Mouse (Mus musculus) lung, postnatal 25 days (tissue): ENCODE measurements around the gene Cpz.

Source experiments
- DNase-seq: peaks from one replicate; pipeline ENCODE4 v3.0.0; 2022; ENCODE audit warnings: low spot score

Gene Cpz

GRCm38 (mm10) chr5:35530442-35530841 is 4.9 kb upstream of the Cpz start:
- no peak for DNase-seq

- DNase-seq: no peak
These were observed 1.1 kb downstream of the Cpz start for GRCm38 (mm10) chr5:35524381-35524780.

GRCm38 (mm10) chr5:35523735-35524134 is 1.8 kb downstream of the Cpz start:
- peak; percentile 48 for DNase-seq

- DNase-seq: no peak
These were observed 8.7 kb downstream of the Cpz start for GRCm38 (mm10) chr5:35516781-35517180.

GRCm38 (mm10) chr5:35510589-35510988 is 14.9 kb downstream of the Cpz start:
- peak; percentile 29 for DNase-seq

DNA sequence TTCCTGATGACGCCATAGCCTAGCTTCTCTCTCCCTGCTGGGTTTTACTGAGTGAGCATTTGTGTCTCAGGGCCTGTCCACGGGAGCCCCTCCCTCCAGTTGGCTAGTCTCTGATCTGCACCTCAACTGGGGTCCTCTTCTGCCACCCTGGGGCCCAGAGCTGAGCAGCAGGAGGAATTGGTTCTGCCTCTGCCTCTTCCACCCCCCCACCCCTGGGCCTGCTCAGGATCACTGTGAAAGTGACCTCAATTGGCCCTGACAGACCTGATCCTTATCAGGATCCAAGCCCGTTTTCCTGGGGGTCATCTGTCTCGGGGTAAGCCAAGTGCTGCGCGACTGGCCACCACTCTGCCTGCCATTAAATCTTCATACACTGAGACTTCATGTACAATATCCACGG is 20.5 kb downstream of the Cpz start:
- DNase-seq: no peak

DNA sequence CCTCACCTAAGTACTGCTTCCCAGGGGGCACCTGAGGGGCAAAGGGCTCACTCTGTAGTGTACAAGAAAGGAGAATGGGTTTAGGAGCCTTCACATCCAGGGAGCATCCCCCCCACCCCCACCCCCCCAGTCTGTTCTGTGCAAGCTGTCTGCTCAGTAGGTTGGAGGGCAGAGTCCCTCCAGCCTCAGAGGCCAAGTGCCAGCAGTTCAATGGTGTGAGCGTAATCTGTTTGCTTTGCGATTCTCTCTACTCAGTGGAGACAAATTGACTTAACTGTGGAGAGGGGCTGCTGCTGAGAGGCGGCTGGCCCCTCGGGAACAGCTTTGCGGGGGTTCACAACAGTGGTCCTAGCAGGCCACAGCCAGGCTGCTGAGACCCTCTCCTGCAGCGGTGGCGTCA is 28.2 kb downstream of the Cpz start:
- DNase-seq: no peak

DNA sequence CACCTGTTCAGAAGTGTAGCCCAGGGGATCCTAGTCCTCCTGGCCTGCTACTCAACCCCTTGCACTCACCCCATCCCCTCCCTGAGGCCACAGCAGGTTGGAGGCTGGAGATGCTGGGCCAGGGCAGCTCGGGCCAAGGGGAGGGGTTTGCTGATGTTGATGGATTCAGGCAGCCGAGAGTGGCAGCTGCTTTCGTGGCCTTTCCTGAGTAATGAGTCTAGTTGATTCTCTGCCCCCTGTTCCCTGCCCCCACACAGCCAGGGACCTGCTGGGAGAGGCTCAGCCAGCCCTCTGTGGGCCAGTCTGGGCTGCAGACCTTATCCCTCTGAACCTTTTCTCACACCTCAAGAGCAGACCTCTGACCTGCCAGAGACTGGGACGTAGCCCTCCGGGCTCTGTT is 29.5 kb downstream of the Cpz start:
- no peak for DNase-seq

DNA sequence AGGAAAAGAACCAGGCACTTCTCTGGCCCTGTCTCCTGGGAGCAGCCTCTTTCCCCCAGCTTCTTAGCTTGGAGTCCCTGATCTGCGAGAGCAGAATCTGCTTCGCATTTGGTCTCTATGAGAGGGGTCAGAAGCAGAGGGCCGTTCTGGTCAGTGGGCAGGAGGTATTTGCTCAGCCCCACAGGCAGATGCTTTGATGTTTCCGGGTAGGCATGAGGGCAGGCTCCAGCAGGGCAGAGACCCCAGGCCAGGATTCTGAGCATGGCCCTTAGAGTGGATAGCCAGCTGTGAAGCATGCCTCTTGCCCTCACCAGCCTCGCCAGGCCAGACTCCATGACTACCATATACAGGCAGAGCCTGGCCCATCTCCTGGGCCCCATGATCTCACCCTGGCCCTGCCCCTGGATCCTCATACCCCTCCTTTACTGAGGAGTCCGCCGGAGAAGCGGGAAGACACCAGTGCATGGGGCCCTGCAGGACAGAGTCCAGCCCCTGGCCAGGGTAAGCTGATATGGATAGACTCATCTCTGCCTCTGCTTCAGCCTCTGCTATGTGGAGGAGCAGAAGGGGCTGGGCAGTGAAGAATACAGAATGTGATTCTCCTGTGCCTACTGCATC is 30.6 kb downstream of the Cpz start:
- no peak for DNase-seq

DNA sequence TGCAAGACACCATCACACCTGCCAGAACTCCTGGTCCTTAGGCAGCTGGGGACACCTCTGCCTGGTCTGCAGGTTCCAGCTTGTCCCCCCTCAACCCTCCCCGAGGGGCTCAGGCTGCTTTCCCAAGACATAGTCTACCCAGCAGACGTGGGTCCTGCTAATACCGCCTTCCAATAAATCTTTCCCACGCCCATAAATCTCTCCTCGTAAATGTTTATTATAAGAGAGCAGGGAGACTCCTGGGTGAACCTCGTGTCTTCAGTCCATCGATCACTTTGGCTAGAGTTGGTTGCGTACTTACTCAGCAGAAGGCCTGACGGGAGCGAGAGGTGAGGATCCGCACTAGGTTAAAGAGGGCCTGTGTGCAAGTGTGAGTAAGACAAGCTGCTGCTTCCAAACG is 31.7 kb downstream of the Cpz start:
- DNase-seq: no peak

GRCm38 (mm10) chr5:35479521-35479920 is 46.0 kb downstream of the Cpz start:
- DNase-seq: no peak

DNA sequence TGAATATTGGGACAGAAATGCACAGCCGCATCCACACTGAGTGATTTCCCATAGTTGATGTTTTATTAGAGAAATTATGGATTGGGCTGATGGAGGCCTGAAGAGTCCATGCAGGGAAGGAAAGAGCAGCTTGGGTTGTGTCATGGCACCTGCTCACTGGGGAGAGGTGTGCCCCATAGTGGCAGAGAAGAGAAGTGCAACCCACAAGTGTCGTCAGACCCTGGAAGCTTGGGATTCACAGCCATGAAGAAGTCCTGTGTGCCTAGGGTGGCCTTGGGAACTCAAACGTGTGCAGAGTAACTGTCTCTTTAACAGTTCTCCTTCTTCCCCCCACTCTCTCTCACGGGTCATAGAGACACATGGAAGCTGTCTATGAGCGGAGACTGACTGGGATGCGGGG is 50.3 kb downstream of the Cpz start:
- no peak for DNase-seq

GRCm38 (mm10) chr5:35470885-35471528 is 54.5 kb downstream of the Cpz start:
- DNase-seq: no peak

- no peak for DNase-seq
These were observed 59.4 kb downstream of the Cpz start for GRCm38 (mm10) chr5:35465966-35466635.

- DNase-seq: no peak
These were observed 63.4 kb downstream of the Cpz start for GRCm38 (mm10) chr5:35462081-35462480.

DNA sequence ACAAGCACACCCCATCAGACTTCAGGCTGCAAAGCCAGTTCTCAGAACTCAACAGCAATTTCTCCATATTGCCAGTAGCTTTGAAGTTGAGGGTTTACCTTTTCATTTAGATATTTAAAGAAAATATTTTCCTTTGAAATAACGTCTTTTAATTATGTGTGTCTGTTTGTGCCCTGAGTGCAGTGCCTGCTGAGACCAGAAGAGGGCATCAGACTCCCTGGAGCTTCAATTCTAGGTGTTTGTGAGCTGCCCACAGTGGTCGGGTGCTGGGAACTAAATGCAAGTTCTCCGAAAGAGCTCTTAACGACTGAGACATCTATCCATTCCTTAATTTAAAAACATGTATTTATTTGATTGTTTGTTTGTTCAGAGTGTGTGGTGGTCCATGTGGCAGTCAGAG is 65.7 kb downstream of the Cpz start:
- DNase-seq: no peak

DNA sequence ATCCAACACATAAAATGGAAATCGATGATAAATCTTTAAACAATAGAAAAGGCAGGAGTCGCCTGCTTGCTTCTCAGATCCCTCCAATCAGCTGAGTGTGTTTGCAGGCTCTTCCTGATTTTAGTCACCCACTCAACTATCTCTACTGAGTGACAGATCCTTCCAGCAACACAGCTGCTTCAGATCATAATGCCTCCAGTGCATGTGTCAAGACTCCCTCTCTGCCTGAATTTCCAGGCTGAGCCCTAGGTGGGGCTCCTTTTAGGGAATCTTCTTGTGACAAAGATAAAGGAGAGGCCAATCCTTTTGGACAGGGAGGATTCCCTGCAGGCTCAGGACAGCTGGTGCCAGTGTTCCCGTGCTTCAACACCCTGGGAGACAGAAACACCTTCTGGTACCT is 67.2 kb downstream of the Cpz start:
- DNase-seq: no peak

DNA sequence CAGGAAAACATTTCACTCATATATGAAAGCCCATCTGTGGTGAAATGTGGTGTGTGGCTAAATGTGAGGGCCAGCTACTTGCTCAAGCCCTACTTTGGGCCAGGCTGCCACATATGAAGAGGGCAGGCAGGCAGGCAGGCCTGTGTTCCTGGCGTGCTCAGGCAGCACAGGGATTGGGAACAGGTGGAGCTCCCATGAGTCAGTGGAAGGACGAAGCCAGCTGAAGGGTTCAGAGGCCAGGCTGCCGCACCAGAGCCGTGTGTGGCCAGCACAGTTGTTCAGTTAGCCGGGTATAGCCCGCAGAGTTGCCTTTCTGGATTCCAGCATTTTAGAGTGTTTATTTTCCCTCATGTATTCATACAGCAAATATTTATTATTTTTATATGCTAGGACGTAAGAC is 68.1 kb downstream of the Cpz start:
- no peak for DNase-seq

- no peak for DNase-seq
These were observed 71.2 kb downstream of the Cpz start for GRCm38 (mm10) chr5:35454187-35454800.
